Mouse (Mus musculus) inflammation-experienced regulatory T-cells, adult 6 months (primary cell): Measurements from ENCODE around the gene Sec23ip. TPM values are rescaled to one million over a fixed set of nuclear protein-coding genes. Genes with fewer than 3 reads are reported as not detected.
A peak's percentile ranks its signal among the peaks of the same experiment; 100 is the strongest.
"Not testable (repeated sequence)": the region's sequence is repeated elsewhere in the genome, so short reads cannot be mapped to it uniquely, and the experiment has no call there.

ENCODE experiments used
- ATAC-seq: one replicate; pipeline ENCODE4 v1.8.0; 2017
- polyA plus RNA-seq, 3 experiments: library from polyadenylated mRNA; unstranded; fragments of 100-300 nt; shearing (Covaris generic); gene quantifications; one replicate each; pipeline ENCODE4 v1.2.1; 2017

The Sec23ip gene
- 10 to 100 TPM; 27.1 to 41.8 (median 35.0) TPM for polyA plus RNA-seq

DNA sequence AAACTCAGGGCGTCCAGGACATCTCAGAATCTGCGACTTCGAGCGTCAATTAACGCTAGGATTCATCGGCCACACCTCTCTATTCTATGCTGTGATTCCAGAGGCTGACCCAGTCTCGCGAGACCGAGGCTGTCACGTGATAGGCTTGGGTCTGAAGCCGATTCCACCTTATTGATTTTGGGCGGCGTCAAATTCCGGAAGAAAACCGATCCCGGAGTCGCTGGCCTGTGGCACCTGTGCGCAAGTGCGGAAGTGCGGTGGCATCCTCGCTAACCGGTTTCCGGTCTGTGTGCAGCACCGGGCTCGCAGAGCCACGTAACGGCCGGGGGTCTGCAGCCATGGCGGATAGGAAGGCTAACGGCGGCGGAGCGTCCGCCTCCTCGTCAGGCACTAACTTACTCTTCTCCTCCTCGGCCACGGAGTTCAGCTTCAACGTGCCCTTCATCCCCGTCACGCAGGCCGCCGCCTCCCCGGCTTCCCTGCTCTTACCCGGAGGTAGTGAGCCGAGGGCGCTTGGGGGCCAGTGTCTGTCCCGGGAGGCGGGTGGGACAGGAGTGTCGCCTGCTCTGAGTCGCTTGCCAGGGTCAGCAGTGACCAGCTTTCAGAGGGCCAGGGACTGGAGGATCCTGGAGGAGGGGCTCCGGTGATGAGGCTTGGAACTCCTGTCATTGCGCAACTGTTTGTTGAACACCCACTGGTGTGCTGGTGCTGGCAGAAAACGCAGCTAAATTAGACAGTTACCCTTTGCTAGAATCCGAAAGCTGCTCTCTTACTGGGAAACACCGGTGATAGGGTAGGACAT, at the start of gene Sec23ip:
TSS of gene Sec23ip (plus strand) at position 260 of the 802 bp plus-strand sequence.
- ATAC-seq = peak; percentile 89

DNA sequence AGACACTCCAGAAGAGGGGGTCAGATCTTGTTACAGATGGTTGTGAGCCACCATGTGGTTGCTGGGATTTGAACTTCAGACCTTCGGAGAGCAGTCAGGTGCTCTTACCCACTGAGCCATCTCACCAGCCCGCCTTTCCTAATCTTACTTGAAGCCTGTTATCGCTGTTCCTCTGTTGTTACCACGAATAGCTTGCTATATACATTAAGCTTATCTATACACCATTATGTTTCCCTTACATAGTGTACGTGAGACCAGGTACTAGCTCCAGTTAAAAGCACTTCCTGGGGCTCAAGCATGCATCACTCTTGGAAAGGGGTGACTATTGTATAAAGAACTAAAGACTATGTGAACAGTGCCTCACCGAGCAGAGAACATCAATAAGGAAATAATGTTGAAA, 44.8 kb upstream of the Sec23ip start:
- not testable (repeated sequence) for ATAC-seq

- peak; percentile 58 for ATAC-seq
Measured at GRCm38 (mm10) chr7:128705735-128706134, 39.0 kb upstream of the Sec23ip start.

DNA sequence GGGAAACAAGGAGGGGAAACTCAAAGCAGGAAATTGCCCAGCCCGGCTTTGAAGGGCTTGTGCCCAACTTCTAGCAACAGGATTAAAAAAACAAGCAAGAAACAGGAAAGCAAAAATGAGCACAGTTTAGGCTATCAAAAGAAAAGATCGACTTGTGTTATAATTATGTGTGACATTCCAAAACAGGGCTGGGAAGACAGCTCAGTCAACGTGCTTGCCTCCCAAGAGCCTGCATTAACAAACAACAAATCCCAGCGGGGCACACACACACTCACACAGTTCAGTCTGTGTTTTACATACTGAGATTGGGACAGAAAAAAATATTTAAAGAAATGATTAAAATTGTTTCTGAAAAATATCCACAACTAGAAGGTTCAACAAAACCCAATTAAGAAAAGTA, 26.8 kb upstream of the Sec23ip start:
- no peak for ATAC-seq

DNA sequence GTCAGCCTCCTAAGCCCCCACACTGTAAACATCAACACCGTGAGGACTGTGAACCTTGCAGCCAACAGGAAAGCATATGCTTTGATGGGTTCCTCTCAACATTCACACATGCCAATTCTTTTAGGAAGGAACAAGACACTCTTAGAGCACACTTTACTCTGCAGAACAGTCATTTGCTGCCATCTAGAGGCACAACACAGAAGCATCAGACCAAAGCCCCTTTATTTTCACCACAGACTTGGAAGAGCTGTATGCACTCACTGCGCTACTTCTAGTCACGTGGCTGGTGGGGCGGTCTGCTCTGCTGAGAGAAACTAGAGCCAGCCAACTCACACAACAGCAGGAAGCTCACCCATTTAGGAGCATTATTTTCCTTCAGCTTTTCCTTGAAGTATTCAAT, 20.0 kb upstream of the Sec23ip start:
- ATAC-seq = peak; percentile 86

GRCm38 (mm10) chr7:128725189-128725588, 19.6 kb upstream of the Sec23ip start:
- no peak for ATAC-seq

- ATAC-seq = no peak
Measured at GRCm38 (mm10) chr7:128726999-128727398, 17.7 kb upstream of the Sec23ip start.

GRCm38 (mm10) chr7:128727701-128728100, 17.0 kb upstream of the Sec23ip start:
- ATAC-seq = no peak

GRCm38 (mm10) chr7:128728738-128729137, 16.0 kb upstream of the Sec23ip start:
- peak; percentile 29 for ATAC-seq

DNA sequence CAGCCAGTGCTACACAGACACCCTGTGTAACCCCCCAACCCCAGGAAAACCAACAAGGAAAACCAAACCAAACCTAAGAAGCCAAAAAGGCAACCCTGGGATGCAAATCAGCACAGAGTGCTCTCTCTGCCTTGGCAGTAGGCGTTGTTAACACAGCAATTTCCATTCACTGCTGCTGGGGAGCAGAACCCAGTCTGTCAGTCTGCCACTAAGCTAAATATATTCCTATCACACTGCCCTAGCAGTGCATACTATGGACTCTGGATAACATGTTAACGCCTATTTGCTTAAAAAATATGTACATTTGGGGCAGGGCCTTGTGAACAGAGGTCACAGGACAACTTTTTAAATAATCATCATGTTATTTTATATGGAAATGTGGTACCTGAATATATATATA, 13.2 kb upstream of the Sec23ip start:
- ATAC-seq = peak; percentile 33

GRCm38 (mm10) chr7:128738041-128738440, 6.7 kb upstream of the Sec23ip start:
- ATAC-seq = peak; percentile 49

- ATAC-seq = peak; percentile 20
Measured at GRCm38 (mm10) chr7:128739116-128739461, 5.7 kb upstream of the Sec23ip start.

GRCm38 (mm10) chr7:128739462-128740277, 5.1 kb upstream of the Sec23ip start:
- peak; percentile 62 for ATAC-seq

DNA sequence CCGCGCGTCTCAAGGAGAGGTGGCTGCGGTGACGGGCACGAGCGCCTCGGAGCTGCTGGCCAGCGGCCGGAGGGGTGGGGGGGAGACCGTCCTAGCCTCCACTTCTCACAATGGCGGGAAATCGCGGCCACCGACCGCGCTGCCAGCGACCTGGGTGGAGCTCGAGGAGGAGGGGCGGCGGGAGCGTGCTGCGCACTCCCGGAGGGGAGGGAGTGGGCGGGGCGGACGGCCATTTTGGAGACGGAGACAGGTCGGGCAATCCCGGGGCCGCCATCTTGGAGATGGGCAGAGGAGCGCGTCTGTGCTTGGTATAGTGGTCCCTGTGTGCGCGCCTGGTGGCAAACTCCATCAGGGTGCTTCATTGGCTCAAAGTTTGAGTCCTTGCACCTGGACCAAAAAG, 4.4 kb upstream of the Sec23ip start, which contains the start of gene Mcmbp:
TSS of gene Mcmbp (minus strand) at position 162 of the 400 bp plus-strand sequence.
- peak; percentile 41 for ATAC-seq

DNA sequence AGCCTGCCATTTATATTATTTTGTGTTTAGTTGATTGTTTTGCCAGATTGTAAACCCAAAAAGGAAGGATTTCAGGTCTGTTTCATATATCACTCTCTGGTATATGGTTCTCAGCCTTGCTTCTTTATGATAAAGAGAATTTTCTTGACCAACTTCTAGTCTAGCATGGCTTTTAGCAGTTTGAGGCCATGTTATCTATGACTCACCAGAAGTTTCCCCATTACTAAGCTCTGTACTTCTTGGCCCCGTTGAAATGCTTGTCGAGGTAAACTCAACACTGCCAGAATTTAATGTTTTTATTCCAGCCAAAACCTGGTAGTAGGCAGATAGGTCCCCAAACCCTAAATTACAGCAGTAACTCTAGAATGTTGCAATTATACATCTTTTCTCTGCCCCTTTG, 845 bp upstream of the Sec23ip start:
- no peak for ATAC-seq

DNA sequence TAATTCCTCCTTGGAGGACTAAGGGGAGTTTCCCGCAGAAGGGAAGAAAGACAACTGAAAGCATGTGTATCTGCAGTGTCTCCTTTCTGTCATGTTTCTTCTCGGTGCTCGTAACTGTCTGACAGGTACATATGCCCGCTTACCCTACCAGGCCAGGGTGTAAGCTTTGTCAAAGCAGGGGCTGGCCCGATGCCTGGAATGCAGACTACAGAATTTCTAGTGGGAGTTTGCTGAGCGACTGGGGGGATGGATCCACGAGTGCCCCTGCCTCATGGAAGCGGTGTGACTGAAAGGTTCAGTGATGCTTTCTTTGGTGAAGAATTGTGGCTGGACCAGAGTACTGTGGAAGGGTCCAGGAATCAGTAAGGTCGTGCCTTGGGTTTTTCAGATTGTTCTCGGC, 1.4 kb downstream of the Sec23ip start:
- no peak for ATAC-seq

- ATAC-seq = no peak
Measured at GRCm38 (mm10) chr7:128748758-128749157, 4.0 kb downstream of the Sec23ip start.

DNA sequence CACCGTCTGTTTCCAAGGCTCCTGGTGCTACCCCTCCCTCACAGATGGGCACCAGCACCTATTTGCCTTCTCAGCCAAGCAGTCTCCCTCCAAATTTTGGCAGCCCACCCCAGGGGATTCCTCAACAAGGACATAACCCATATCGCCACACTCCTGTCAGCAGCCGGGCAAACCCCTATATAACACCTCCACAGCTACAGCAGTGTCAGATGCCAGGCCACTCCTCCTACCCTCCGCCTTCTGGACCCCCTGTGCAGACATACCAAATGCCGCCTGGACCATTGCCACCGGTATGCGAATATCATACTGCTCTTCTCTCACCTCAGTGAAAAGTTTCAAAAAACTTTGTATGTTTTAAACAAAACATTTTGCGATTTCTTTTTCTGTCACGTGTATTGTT, 5.6 kb downstream of the Sec23ip start:
- ATAC-seq = no peak

DNA sequence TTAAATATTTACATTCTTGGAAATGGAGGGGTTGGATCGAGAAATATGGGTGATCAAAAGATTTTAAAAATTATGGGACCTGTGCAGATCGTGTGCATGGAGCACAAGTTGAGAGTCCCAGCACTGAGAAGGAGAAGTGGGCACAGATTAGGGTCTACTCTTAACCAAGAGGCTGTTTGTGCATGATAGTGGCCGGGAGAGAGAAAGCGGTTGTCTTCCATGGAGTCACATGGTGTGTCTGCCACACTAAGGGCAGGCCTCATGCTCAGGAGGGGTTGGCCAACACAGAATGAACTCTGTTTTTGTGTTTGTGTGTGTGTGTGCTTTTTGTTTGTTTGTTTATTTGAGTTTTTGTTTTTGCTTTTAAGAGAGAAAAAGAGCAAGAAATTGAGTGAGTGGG, 7.3 kb downstream of the Sec23ip start:
- no peak for ATAC-seq

GRCm38 (mm10) chr7:128755396-128755795, 10.7 kb downstream of the Sec23ip start:
- ATAC-seq = no peak

GRCm38 (mm10) chr7:128758948-128759347, 14.2 kb downstream of the Sec23ip start:
- peak; percentile 92 for ATAC-seq

GRCm38 (mm10) chr7:128766696-128767095, 22.0 kb downstream of the Sec23ip start:
- ATAC-seq = no peak

GRCm38 (mm10) chr7:128777201-128777600, 32.5 kb downstream of the Sec23ip start:
- ATAC-seq = no peak

DNA sequence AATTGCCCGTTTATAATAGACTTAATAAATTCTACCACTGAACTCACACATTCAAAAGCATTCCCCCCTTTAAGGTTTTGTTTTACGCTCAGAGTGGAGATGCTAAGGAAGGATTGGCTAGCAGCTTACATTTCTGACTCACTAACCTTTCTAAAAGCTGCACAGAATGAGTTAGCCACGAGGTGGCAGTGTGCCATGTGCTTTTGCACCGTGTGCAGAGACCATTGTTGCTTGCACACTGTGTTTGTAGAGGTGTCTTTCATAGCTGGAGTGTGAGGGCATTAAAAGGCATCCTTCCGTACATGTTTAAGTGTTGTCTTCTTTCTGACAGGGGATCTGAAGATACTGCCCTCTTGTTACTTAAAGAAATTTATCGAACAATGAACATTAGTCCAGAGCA, 34.6 kb downstream of the Sec23ip start:
- ATAC-seq = peak; percentile 43
